Mouse (Mus musculus) liver, embryonic 11.5 days (tissue): Measurements from ENCODE around the gene Copb1. TPM values are rescaled to one million over a fixed set of nuclear protein-coding genes. Genes with fewer than 3 reads are reported as not detected.
"Not testable (repeated sequence)": the region's sequence is repeated elsewhere in the genome, so short reads cannot be mapped to it uniquely, and the experiment has no call there.

Experiments
- ATAC-seq: fragments of 200-750 bp; cut with Nextera tagmentation; replicated peaks from 2 replicates; pipeline ENCODE4 v1.8.0; 2017; ENCODE audit warnings: moderate number of reproducible peaks, mild to moderate bottlenecking, moderate TSS enrichment, moderate library complexity; ENCODE audit not compliant: low FRiP score
- DNase-seq: peaks from one replicate; pipeline ENCODE4 v3.0.0-alpha.2; 2017; ENCODE audit warnings: low spot score
- H3K27ac ChIP-seq: fragments of 300-500 bp; sonication (generic); 2 replicates; pipeline ENCODE4 v1.5.1; 2014; ENCODE audit warnings: mild to moderate bottlenecking, low read depth, low read length, control low read depth
- H3K27me3 ChIP-seq: fragments of 300-500 bp; sonication (generic); replicated peaks from 2 replicates; pipeline ENCODE4 v1.6.1; 2014; ENCODE audit warnings: low read length, mixed read lengths; ENCODE audit not compliant: control insufficient read depth, insufficient read depth
- H3K36me3 ChIP-seq: fragments of 300-500 bp; sonication (generic); 2 replicates; pipeline ENCODE4 v1.6.1; 2014; ENCODE audit warnings: mild to moderate bottlenecking, low read length, moderate library complexity, mixed read lengths; ENCODE audit not compliant: control insufficient read depth, insufficient read depth
- H3K4me1 ChIP-seq: fragments of 300-500 bp; sonication (generic); replicated peaks from 2 replicates; pipeline ENCODE4 v1.6.1; 2014; ENCODE audit warnings: low read length, mixed read lengths; ENCODE audit not compliant: control insufficient read depth, insufficient read depth
- H3K4me2 ChIP-seq: fragments of 300-500 bp; sonication (generic); 2 replicates; pipeline ENCODE4 v1.6.1; 2014; ENCODE audit warnings: mild to moderate bottlenecking, control low read depth, moderate library complexity
- H3K4me3 ChIP-seq: fragments of 300-500 bp; sonication (generic); 2 replicates; pipeline ENCODE4 v1.5.1; 2014; ENCODE audit warnings: low read depth, low read length, control low read depth
- H3K9ac ChIP-seq: fragments of 300-500 bp; sonication (generic); 2 replicates; pipeline ENCODE4 v1.6.1; 2014; ENCODE audit warnings: low read depth, low read length, control low read depth
- H3K9me3 ChIP-seq: fragments of 300-500 bp; sonication (generic); 2 replicates; pipeline ENCODE4 v1.6.1; 2016; ENCODE audit warnings: low read length, inconsistent platforms, mixed read lengths; ENCODE audit not compliant: control insufficient read depth
- WGBS: fragments of 180-500 bp; shearing (Covaris S2); extraction: QIAGEN DNeasy Blood & Tissue Kit; methylation state at CpG from one replicate; pipeline ENCODE4 v1.1.7; 2014; 5-methylcytosine and 5-hydroxymethylcytosine counted together
- polyA plus RNA-seq: library from polyadenylated mRNA; unstranded; fragments of >200 nt; fragmentation: Nextera tagmentation; extraction: Ambion mirVana; gene quantifications from 2 replicates; pipeline ENCODE4 v1.2.1, GENCODE M21; 2014

Gene Copb1
- polyA plus RNA-seq, 1 experiment from 2014 or later, result 102 TPM

DNA sequence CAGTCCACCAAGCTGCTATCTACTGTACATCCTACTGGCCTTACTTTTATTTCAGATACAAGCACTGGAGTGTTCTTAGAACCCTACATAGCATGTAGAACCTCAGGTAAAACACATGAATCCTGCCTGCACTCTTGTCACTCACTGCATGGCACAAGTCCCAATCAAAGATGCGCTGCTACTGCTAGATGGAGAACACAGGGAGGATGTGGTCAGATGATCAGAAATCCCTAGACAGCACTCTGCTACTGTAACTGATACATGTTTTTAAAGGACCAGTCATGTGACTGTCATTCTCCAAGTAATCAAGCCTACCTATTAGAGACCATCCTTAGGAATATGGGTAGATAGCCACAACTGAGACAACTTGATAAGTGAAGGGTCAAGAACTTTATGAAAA lies 44.7 kb downstream of the Copb1 start:
- WGBS, result 84% methylated on average over 1 of the region's 1 CpGs
- Histone ChIP-seq H3K4me1 (no peaks in the 10 kb centered on the region), H3K4me2 (no peak overlapping the region), H3K36me3 (peaks cover 8% of the 10 kb centered on the region), H3K4me3 (no peak overlapping the region), H3K9me3 (no peaks in the 10 kb centered on the region), H3K27me3 (no peaks in the 10 kb centered on the region), H3K27ac (no peak overlapping the region), H3K9ac (no peak overlapping the region)
- DNase-seq (no peak), ATAC-seq (no peak)

DNA sequence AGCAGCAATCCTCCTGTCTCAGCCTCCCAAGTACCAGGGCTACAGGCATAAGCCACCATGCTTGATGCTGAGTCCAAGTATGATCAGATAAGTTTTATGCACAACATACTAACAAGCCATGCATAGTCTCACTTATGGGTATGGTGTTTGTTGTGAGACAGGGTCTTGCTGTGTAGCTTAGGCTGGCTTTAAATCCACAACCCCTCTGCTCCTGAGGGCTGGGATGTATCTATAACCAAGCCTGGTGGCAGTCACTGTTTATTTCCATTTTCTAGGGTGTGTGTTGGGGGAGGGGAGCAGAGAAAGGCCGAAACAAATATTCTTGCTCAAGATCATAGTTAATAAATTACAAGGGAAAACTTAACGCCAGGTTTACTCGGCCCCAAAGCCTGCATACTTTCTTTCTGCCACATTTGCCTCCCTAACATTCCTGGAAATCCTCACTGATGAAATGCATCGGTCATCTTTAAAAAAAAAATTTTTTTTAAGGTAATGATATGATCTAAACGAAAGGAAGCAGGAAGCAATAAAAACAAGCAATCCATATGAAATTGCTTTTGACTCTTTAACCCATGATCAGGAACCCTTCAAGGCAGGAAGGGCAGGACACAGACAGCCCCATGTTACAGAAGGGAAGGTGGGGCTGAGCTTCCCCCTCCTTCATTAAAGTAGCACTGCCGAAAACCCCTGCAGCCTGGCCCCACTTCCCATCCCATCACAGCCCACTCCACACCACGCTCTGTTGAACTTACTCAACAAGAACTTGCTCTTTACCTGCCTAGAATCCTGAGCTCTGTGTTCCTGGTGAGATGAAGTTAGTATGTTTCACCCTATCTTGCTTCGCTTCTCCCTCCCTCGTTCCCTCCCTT lies 50.8 kb downstream of the Copb1 start:
- H3K4me1 ChIP-seq, result no peaks in the 10 kb centered on the region
- H3K4me3 ChIP-seq, result no peak overlapping the region
- H3K9me3 ChIP-seq, result no peaks in the 10 kb centered on the region
- DNase-seq (no peak), ATAC-seq (no peak)
- no peak overlapping the region for H3K9ac ChIP-seq
- H3K27ac ChIP-seq, result no peak overlapping the region
- 56% methylated on average over 9 of the region's 9 CpGs for WGBS
- no peaks in the 10 kb centered on the region for H3K36me3 ChIP-seq
- no peak overlapping the region for H3K4me2 ChIP-seq
- no peaks in the 10 kb centered on the region for H3K27me3 ChIP-seq

DNA sequence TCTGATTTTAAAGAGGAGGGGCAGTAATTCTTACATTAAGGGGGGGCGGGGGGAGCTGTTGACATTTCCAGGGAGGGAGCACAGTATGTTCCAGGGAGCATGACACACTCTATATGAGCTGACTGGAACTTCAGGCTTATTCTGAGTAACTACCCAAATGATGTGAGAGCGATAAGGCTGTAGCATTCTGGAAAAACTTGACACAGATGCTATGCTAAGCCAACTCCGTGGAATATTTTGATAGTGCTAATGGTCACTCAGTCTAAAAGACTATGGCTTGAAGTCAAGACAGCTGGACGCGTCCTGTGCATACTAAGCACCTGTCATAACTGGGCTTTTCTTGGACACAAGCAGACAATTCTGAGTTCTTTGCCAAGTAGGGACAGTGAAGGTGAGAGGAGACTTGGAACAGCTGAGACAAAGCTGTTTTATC lies 51.5 kb downstream of the Copb1 start:
- DNase-seq (no peak), ATAC-seq (no peak)
- no peaks in the 10 kb centered on the region for H3K36me3 ChIP-seq
- no peak overlapping the region for H3K27ac ChIP-seq
- WGBS, result 81% methylated on average over 5 of the region's 5 CpGs
- H3K9me3 ChIP-seq, result no peaks in the 10 kb centered on the region
- H3K4me3 ChIP-seq, result no peak overlapping the region
- no peak overlapping the region for H3K9ac ChIP-seq
- no peak overlapping the region for H3K4me2 ChIP-seq
- no peaks in the 10 kb centered on the region for H3K27me3 ChIP-seq
- no peaks in the 10 kb centered on the region for H3K4me1 ChIP-seq

DNA sequence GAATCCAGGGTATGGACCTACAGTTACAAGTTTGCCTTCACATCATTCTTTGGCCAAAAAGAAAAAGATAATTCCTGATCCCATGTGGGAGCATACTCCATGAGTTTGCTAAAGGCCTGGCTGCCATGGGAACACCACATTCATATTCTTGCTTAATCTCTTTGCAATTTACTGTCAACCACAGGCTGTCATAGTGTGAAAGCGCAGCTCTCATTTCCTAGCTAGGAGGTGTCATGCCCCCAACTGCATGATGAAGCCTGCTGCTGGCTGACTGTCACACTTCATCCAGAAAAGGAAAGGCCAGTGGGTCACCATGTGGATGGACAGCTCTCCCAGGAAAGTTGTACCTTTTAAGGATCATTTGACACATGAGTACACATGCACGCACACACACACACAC lies 53.9 kb downstream of the Copb1 start:
- Histone ChIP-seq H3K9ac (no peak overlapping the region), H3K9me3 (no peaks in the 10 kb centered on the region), H3K4me2 (no peak overlapping the region), H3K36me3 (no peaks in the 10 kb centered on the region), H3K27me3 (no peaks in the 10 kb centered on the region), H3K4me3 (no peak overlapping the region), H3K4me1 (no peaks in the 10 kb centered on the region), H3K27ac (no peak overlapping the region)
- 88% methylated on average over 2 of the region's 2 CpGs for WGBS
- DNase-seq (no peak), ATAC-seq (no peak)

DNA sequence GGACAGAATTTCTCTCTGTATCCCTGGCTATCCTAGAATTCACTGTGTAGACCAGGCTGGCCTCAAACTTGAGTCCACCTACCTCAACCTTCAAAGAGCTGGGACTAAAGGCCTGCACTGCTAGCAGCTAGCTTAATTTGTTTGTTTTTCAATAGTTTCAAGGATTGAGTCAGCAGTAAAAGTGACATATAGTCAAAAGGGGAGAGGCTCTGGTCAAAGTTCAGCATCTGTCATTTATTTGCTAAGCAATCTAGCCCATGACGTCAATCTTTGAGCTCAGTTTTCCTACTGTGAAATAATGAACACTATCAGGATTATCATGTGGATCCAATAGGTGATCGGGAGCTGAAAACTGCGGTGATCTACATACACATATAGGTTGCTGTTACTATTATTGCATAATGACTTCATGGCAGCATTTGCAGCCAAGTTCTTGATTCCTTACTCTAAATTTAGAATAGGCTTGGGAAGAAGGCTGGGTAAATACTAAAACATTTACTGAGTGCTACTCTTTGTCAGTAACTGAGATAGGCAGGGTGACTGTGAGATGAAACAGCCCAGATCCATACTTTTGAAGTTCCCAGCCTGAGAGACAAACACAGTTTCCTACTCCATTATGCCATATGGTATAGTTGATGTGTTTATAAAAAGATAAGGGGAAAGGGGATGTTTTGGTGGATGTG lies 54.9 kb downstream of the Copb1 start:
- Histone ChIP-seq H3K9ac (no peak overlapping the region), H3K9me3 (no peaks in the 10 kb centered on the region), H3K36me3 (no peaks in the 10 kb centered on the region), H3K4me2 (no peak overlapping the region), H3K27ac (no peak overlapping the region), H3K4me1 (no peaks in the 10 kb centered on the region), H3K4me3 (no peak overlapping the region), H3K27me3 (no peaks in the 10 kb centered on the region)
- no peak for DNase-seq
- 77% methylated on average over 3 of the region's 3 CpGs for WGBS
- no peak for ATAC-seq

DNA sequence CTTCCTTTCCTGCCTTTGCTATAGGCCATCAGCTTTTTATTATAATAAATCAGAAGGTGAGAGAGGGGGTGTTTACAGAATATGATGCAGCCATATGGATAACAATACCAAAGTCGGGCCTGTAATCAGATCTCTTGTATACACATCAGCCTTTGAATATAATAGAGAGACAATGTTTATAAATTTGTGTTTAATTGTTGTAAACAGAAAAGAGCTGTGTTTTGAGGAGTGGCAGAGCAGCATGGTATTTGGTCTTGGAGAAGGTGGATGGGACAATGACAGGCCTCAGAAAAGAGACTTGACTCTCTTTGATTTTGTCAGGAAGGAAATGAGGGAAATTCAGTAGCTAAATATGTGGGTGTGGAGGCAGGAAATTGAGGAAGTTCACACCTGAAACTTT lies 56.3 kb downstream of the Copb1 start:
- no peaks in the 10 kb centered on the region for H3K27me3 ChIP-seq
- no peak overlapping the region for H3K27ac ChIP-seq
- no peak overlapping the region for H3K4me3 ChIP-seq
- H3K36me3 ChIP-seq, result no peaks in the 10 kb centered on the region
- no peak for DNase-seq
- WGBS, result 67% methylated on average over 1 of the region's 1 CpGs
- ATAC-seq, result no peak
- no peaks in the 10 kb centered on the region for H3K4me1 ChIP-seq
- H3K4me2 ChIP-seq, result no peak overlapping the region
- H3K9me3 ChIP-seq, result no peaks in the 10 kb centered on the region
- H3K9ac ChIP-seq, result no peak overlapping the region

DNA sequence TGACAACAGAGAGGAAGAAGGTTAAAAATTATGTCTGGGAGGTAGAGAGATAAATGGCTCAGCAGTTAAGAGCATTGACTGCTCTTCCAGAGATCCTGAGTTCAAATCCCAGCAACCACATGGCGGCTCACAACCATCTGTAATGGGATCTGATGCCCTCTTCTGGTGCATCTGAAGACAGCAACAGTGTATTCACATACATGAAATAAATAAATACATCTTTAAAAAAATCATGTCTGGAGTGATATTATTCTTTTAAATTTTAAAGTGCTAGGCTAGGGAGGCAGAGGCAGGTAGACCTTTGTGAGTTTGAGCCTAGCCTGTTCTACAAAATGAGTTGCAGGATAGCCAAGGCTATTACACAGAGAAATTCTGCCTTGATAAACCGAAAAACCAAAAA lies 57.9 kb downstream of the Copb1 start:
- not testable (repeated sequence) for H3K36me3 ChIP-seq, H3K9me3 ChIP-seq, H3K4me1 ChIP-seq, H3K4me3 ChIP-seq, DNase-seq, H3K9ac ChIP-seq, ATAC-seq, H3K27me3 ChIP-seq, H3K4me2 ChIP-seq, H3K27ac ChIP-seq
- WGBS, result 76% methylated on average over 2 of the region's 2 CpGs

DNA sequence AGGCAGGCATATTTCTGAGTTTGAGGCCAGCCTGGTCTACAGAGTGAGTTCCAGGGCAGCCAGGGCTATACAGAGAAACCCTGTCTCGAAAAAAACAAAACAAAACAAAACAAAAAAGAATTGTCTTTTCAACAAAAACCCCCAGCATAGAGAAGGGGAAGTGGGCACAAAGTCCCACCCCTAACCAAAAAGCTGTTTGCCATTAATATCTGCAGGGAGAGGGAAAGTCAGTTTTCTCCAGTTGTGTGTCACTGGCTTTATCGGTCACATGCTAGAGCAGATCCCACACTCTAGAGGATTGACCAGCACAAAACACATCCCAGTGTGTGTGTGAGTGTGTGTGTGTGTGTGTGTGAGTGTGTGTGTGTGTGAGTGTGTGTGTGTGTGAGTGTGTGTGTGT lies 59.7 kb downstream of the Copb1 start:
- not testable (repeated sequence) for H3K36me3 ChIP-seq, H3K4me2 ChIP-seq, DNase-seq, H3K9ac ChIP-seq, H3K9me3 ChIP-seq, H3K4me1 ChIP-seq, H3K27me3 ChIP-seq, H3K27ac ChIP-seq, ATAC-seq, H3K4me3 ChIP-seq
- 48% methylated on average over 2 of the region's 2 CpGs for WGBS

DNA sequence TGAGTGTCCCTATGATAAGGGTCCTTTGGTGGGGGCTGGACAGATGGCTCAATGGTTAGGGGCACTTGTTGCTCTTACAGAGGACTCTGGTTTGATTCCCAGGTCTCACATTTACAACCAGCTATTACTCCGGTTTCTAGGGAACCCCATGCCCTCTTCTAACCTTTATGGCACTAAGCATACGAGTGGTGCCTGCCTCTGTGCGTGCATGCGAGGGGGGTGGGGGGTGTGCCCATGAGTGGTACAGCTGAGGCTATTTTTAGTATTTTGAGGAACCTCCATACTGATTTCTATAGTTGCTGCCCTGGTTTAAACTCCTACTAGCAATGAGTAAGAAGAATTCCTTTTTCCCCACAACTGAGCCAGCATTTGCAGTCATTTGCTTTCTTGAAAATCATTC lies 60.3 kb downstream of the Copb1 start:
- Histone ChIP-seq H3K4me3 (no peak overlapping the region), H3K4me2 (no peak overlapping the region), H3K27me3 (no peaks in the 10 kb centered on the region), H3K36me3 (no peaks in the 10 kb centered on the region), H3K4me1 (no peaks in the 10 kb centered on the region), H3K9ac (no peak overlapping the region), H3K9me3 (no peaks in the 10 kb centered on the region), H3K27ac (no peak overlapping the region)
- ATAC-seq (no peak), DNase-seq (no peak)
- 59% methylated on average over 4 of the region's 4 CpGs for WGBS
